Mouse (Mus musculus) G1E (cell line): ENCODE measurements around the gene Thap4.

Experiments used
- CTCF ChIP-seq: IDR thresholded peaks from 2 replicates; pipeline ENCODE4 v1.5.1; 2012; ENCODE audit warnings: low read depth, low read length, inconsistent platforms, mixed read lengths
- GATA1 ChIP-seq: IDR thresholded peaks from 2 replicates; pipeline ENCODE4 v1.6.1; 2012; ENCODE audit warnings: borderline replicate concordance, low read length, inconsistent platforms, mixed read lengths
- POLR2AphosphoS5 ChIP-seq: IDR thresholded peaks from 2 replicates; pipeline ENCODE4 v1.6.1; 2012; ENCODE audit warnings: low read depth, low read length, inconsistent platforms; ENCODE audit not compliant: insufficient replicate concordance
- TAL1 ChIP-seq: conservative IDR thresholded peaks from 2 replicates; pipeline ENCODE4 v1.6.1; 2012; ENCODE audit warnings: low read depth, low read length, inconsistent platforms, mixed read lengths

DNA sequence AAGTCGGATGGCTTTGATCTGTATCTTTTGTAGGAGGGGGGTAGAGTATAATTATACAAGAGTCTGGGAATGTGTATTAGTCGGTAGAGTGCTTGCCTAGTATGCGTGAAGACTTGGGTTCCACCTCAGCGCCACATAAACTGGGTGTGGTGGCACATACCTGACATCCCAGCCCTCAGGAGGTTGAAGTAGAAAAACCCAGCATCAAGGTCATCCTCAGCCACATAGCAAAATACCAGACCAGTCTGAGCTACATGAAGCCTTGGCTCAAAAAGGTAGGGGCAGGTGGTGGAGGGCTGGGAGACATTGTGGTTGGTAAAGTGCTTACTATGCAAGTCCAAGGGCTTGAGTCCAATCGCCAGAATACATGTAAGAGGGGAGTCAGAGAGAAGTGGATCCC lies 82.0 kb downstream of the Thap4 start:
- TF ChIP-seq CTCF (no peak), GATA1 (no peak), TAL1 (no peak), POLR2AphosphoS5 (no peak)
